Mouse (Mus musculus): ENCODE results near the gene Prg2.

DNA sequence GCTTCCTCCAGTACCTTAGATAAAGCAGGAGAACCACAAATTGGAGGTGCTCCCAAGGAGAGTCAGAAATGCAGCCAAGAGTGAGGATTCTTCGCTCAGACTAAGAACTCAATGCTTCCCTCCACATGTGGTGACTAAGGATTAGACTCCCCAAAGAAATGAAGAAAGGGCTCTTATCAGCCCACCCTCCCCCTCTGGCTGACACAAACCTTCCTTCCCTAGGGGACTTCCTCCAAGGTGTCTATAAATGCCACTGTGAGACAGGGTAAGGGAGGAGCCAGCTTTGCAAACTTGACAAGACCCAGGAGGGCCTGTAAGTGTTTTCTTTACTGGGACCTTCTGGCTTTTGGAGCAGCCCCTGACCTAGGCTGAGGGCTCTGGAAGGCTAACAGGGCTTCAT is at the start of gene Prg2:
- TF ChIP-seq POLR2A (IDR thresholded peaks at IDR 0.05; ENCODE audit: borderline replicate concordance, extremely low read depth, insufficient read depth, insufficient read length, poor library complexity, severe bottlenecking) (no peak), CTCF (IDR thresholded peaks at IDR 0.05; ENCODE audit: borderline replicate concordance, extremely low read depth, insufficient read depth, insufficient read length) (no peak)
